Mouse (Mus musculus) heart, postnatal 36 days (tissue): ENCODE results near the gene Atox1. TPM values are rescaled to one million over a fixed set of nuclear protein-coding genes. Genes with fewer than 3 reads are reported as not detected.

Source experiments
- microRNA-seq, 2 experiments: library from miRNA; unstranded; fragments of <30 nt; microRNA quantifications; one replicate each; pipeline ENCODE4 v1.2.0; 2021; ENCODE audit warnings: borderline number of aligned reads in 2 of 2
- total RNA-seq, 2 experiments: library from RNA; stranded (reverse); gene quantifications; 2 replicates each; pipeline ENCODE4 v1.2.3; 2021

Gene Atox1
- total RNA-seq, 2 experiments from 2014 or later: 117 to 124 TPM

Small RNAs within 50 kb of the gene (microRNA-seq; reads per million reads assigned to microRNA genes)
- 0 to 0.67 reads per million in 2 experiments for gene Mir7652

Other genes with a start within 250 kb of the Atox1 start
- under 1 TPM; 0.03 TPM for gene Fat2, start 124.7 kb downstream of the Atox1 start, total RNA-seq
- gene Sparc, start 38.1 kb downstream of the Atox1 start, total RNA-seq: 100 to 1,000 TPM; 645 to 801 TPM
- gene G3bp1, start 8.4 kb upstream of the Atox1 start, total RNA-seq: 10 to 100 TPM; 38.8 to 39.0 TPM
- not detected for gene Glra1, start 147.0 kb upstream of the Atox1 start, total RNA-seq